Mouse (Mus musculus) A20 (cell line): ENCODE results near the gene D10Jhu81e.
A peak's percentile ranks its signal among the peaks of the same experiment; 100 is the strongest.

Experiments used
- DNase-seq: peaks from one replicate; pipeline ENCODE4 v3.0.0-alpha.2; 2011; ENCODE audit warnings: low read depth, low spot score

D10Jhu81e gene

DNA sequence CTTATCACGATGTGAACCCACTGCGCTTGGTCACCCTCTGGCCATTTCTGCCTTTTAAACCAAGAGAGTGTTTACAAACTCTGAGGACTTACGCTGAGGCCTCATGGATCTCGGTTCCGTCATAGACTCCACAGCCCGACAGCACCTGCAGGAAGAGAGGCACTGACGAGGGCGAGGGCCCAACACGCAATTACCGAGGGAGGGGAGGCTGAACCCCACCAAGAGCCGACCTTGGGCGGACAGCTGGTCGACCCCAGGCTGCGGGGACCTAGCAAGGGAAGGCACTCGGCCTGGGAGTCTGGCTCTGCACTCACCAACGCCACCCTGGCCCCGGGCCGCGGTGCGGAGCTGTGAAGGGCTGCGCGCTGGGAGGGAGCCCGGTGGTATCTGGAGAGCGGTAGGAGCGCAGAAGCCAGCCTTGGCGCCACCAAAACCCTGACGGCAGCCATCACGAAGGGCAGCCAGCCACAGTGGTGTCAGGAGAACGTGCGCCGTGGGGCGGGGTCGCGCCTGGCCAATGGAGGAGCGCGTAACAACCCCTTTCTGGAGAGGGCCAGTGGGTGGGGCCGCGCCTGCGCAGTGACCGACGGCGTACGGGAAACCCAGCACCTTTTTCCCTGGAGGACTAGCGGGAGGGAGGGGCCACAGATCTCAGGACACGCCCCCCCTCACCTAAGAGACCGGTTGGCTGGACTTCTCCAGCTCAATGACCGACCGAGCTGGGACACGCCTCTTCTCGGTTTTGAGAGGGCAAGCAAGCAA, at the start of gene D10Jhu81e:
TSS of gene D10Jhu81e (minus strand) at position 502 of the 762 bp plus-strand sequence.
- DNase-seq, result peak; percentile 99

DNA sequence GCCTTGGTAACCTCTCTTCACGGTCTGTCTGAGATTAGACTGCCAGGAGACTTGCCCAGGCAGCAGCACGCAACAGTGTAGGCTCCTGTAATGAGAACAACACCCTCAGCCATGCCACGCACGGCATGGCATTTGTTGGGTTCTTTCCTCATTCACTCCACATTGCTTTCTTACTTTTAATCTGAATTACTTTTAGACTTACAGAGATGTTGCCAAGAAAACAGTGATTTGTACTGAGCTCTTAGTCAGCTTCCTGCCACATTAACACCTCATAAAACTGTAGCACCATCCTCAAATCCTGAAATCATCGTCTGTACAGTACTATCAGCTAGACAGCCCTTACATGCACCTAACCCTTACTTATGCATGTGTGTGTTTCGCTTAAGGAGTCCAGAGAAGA, 49.0 kb upstream of the D10Jhu81e start:
- DNase-seq, result no peak

DNA sequence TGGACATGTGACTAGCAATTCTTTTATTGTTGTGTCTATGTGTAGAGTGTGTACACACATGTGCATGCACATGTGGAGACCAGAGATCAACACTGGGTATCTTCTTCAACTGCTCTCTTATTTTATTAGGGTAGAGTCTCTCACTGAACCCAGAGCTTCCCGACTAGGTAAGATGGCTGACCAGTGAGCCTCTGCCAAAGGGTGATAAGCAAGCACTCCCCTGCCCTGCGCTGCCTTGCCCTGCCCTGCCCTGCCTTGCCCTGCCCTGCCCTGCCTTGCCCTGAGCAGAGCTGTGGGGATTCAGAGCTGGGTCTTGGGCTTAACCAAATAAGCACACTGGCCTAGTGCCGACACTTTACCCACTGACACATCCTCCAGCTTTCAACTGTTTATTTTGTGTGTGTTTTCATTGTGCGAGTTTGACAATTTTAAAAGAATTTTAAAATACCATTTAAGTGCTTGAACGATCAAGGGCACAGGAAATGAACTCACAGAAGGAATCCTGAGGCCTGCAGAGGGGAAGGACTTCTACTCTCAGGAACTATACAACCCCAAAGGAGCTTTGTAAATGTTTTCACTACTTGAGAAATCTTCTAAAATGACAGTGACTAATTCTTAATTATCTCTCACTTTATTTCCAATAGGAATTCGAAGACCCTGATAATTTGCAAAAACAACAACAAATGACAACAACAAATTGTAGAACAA, 46.9 kb upstream of the D10Jhu81e start:
- no peak for DNase-seq

DNA sequence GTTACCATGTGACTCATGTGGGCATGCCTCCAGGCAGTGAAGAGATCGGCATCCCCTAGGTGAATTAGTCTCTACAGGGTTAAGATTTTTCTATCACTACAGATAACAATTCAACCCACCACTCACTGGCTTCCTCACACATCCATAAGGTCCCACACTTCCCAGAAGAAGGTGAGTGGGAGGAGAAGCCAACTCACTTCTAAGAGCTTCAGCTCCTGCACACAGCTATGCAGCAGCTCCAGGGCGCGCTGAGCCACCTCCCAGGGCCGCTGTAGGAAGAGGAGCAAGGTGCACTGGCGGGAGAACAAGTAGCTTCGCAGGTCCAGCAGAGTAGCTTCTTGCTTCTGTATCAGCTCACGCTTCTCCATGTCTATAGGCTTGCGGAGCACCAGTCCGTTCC, 44.8 kb upstream of the D10Jhu81e start:
- no peak for DNase-seq

DNA sequence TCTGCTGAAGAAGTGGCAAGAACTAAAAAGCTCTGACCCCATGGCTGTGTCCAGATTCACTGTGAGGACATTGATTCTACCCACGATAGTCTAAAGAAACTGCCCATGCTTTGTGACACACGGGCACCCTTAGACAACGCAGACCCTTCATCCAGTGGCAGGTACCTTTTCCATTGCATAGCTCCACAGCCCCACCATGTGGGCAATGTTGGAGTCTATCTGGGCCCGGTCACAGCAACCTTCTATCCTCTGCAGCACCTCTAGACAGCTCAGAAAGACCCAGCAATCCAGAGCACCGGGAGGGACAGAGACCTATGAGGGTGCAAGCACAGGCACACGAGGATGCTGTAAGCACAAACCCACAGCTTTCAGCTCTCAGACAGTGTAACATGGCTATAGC, 41.7 kb upstream of the D10Jhu81e start:
- DNase-seq, result peak; percentile 35

DNA sequence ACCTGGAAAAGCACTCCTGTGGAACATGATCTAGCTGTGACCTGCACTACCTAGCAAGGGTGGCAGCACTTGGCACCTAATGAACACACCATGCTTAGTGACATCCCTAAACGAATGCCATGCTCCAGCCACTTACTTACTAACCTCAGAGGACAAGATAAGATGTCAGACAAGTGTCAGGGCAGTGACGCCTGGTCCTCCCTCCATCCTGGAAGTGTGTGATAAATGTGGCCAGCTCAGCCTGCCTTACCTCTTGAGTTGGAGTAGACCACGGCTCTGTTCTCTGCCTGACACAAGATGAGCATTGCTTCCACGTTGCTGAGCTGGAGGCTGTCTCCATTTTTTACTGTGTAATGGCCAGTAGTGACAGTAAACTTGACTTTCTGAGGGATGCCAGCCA, 31.6 kb upstream of the D10Jhu81e start:
- no peak for DNase-seq

DNA sequence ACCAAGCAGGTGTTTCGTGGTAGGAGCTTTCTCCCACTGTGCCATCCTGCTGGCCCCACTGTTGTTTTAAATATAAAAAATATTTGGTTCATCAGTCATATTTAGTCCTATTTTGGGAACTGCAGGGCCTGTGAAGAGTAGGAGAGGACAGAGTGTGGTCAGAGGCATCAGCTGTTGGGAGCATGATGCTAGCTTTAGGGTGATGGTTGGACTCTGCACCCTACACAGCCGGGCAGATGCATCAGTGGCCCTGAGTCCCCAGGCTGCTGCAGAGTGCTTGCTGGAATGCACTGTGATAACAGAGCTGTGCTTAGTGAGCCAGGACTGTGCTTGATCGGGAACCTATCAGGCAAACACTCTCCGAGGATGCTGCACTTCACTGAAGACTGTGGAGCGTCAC, 23.4 kb upstream of the D10Jhu81e start:
- no peak for DNase-seq

DNA sequence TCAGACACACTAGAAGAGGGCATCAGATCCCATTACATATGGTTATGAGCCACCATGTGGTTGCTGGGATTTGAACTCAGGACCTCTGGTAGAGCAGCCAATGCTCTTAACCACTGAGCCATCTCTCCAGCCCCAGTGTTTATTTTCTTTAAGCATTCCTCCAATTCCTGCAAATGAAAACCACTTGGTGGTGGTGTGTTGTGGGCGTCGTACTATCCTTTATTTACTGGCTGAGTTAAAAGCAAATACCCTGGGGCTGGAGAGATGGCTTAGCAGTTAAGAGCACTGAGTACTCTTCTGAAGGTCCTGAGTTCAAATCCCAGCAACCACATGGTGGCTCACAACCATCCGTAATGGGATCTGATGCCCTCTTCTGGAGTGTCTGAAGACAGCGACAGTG, 16.5 kb upstream of the D10Jhu81e start:
- peak; percentile 16 for DNase-seq

DNA sequence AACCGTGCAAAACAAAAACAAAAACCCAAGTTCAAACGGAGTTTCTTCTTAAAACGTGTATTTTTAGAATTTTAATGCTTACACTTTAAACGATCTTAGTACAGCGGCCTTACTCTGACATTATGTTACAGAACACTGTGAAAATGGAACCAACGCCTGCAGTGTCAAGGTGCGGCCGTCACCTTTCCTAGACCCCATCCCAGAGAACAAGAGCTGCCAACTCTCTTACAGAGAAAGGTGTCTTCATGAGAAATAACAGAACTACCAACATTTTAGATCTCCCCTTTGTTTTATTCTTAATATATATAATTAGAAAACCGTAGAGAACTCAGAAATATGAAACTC, 15.8 kb upstream of the D10Jhu81e start:
- no peak for DNase-seq

DNA sequence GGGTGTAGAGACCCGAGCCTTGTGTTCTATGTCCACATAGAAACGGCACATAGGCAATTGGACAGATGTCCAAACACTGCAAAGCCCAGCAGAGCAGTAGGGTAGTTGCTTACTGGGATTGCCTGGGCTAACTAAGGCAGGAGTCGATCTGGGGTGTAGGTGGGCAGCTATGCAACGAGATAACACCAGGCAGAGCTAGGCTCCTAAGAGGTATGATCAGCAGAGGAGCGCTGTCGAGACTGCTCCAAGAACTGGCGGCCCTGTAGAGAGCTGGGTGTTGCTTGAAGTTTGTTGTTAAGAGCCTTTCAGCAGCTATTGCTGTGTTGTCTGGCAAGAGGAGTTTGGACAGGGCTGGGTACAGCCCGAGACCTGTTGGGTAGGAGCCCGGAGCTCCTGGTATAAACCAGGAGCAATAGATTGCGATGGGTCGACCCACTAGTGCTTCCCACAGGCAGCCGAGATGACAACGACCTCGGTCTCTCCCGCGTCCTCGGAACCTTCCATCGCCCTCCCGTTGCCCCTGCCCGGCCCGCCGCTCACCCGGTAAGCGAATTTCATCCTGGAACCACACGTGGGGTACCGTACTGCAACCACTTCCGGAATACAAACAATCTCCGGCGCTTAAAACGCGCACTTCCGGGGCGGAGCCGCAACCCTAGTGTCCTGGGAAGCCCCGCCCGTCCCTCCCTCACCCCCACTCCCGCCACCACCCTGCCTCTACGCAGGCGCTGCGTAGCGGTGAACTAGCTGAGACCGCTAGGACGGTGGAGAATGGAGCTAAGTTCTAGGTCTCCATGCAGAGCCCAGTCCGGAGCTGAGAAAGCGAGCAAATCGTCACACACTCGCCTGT, 15.2 kb upstream of the D10Jhu81e start, which contains the start of gene Pwp2:
TSS of gene Pwp2 (minus strand) at position 619 of the 850 bp plus-strand sequence.
- peak; percentile 96 for DNase-seq

DNA sequence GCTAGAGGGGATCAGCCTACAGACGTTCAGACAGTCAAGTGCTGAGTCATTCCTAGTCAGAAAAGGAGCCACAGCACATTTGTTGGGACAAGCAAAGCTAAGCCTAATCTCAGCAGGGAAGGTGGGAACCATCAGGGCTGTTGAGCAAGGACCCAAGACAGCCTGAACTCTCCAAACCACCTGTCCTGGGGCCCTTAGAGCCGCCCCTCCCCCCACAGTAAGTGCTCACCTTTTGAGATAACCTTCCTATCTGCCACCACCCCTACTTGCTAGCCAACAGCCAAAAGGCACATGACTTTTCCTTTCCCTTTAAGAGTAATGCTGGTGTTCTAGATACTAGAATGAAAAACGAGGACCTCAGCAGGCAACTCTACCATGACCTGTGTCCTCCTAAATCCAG, 14.0 kb upstream of the D10Jhu81e start:
- no peak for DNase-seq

DNA sequence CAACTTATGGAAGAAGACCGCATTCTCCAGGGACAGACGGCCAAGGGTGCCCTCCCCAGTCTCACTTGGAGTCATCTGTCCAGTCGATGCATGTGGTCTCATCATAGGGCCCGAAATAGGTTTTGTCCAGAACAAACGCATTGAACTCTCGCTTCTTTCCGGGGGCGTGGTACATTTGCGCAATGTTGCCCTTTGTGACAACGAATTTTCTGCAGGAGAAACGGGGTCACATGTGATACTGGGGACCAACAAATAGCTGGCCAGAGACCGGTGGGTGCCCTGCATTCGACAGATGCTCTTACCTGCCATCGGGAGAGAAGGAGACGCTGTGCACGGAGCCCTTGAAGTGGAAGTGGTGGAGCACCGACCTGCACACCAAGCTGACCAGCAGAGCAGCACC, 12.7 kb upstream of the D10Jhu81e start:
- no peak for DNase-seq

DNA sequence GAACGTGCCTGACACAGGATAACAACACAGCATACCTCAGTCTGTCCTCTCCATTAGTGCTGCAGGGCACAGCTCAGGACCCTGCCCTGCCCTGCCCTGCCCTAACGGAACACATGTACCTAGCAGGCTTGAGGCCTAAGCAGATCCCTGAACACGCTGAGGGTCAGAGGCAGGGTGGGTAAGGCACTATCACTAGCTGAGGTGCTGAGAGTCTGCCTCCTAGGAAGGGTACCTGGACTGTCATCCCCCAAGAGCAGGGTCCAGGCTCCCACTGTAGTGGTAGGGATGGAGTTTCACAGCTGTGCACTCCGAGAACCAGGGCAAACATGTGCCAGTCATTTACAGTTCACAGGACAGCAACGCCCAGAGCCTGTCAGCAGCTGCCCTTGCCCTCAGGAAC, 4.9 kb upstream of the D10Jhu81e start:
- DNase-seq, result no peak

DNA sequence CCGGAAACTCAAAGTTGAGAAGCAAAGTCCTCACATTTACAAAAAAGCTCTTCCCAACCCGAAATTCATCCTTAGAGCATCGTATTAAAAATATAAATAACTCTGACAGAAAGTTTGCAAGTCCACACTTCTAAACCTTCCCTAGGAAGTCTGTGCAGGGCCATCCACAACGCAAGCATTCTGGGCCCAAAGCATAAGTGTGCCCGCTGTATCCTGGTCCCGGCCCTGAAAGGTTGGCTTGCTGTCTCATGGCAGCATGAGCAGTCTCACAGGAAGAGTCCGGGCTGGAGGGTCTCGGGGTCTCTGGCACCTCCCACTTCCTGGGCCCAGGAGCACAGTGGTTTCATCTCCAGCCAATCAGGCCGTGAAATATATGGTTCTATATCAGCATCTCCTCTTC, 2.0 kb upstream of the D10Jhu81e start:
- DNase-seq, result no peak

DNA sequence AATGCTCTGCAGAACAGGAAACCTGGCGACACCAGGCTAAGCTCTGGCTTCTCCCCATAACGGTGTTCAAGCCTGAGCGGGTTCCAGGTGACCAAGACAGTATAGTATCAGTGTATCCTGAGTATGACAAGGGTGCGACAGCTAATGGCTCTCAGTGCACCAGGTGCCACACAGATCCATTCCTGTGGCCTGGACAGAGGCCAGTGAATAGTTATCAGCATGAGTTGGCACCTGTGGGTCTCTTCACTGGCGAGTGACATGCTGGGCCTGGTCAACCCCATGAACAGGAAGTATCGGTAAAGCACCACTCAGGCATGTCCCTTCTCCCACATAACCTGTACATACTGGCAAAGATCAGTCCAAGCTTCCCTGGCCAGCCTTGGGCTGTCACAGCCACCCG, 1.5 kb upstream of the D10Jhu81e start:
- peak; percentile 8 for DNase-seq

DNA sequence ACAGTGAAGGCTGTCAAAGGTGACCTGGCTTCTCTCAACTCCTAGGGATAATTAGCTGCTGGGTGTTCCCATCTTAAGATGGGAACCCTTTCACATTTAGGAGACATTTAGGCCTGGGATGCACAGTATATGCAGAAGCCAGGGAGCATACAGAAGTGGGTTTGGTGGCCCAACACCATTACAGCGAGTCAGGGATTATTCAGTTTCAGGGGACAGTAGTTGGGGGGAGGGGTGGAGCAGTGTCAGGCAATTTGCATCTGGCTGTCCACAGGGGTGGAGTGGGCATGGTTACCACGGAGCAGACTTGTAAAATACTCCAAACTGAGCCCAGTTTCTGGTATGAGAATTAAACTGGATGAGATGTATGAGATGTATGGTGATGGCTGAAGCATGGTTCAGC, 863 bp upstream of the D10Jhu81e start:
- peak; percentile 31 for DNase-seq

DNA sequence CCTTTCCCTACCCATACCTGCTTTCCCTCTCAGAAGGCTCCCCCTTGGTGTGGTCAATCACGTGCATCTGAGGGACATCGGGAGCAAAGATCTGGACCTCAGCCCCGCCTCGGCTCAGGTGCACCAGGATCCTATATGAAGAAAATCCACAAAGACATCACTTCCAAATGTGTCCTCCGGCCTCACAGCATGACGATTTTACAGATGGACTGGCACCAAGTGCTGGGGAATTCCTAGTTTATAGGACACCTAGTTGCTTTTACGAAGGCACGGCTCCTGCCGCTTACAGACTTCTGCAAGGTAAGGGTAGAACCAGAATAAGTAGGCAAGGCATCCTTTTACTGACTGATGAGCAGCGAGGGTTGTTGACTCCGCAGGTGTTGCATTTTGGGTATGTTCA, 790 bp downstream of the D10Jhu81e start:
- no peak for DNase-seq

DNA sequence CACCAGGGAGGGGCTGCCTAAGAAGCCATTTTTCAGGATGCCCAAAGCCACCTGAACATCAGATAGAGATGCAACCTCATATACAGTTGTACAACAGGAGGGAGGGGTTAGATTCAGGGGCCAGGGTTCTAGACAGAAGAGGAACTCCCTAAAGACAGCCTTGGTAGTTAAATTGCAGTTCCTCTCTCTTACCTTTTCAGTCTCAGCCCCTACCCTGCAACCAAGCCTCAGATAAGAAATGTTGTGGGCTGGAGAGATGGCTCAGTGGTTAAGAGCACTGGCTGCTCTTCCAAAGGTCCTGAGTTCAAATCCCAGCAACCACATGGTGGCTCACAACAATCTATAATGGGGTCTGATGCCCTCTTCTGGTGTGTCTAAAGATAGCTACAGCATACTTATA, 1.8 kb downstream of the D10Jhu81e start:
- no peak for DNase-seq

DNA sequence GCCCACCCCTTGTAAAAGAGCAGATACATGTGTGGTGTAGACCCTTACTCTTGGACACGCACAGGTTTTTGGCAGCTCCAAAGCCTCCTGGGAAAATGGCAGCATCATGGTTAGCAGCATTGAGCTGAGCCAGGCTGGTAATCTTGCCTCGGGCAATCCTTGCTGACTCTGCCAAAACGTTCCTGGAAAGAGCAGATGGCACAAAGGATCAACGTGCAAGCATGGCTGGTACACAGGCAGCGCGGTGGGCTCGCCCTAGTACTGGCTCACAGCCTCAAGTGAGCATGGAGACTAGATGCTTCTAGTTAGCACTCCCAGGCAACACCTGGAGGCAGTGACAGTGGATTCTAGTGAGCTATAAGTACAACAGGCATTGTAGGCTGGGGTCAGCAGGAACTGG, 2.2 kb downstream of the D10Jhu81e start:
- no peak for DNase-seq

DNA sequence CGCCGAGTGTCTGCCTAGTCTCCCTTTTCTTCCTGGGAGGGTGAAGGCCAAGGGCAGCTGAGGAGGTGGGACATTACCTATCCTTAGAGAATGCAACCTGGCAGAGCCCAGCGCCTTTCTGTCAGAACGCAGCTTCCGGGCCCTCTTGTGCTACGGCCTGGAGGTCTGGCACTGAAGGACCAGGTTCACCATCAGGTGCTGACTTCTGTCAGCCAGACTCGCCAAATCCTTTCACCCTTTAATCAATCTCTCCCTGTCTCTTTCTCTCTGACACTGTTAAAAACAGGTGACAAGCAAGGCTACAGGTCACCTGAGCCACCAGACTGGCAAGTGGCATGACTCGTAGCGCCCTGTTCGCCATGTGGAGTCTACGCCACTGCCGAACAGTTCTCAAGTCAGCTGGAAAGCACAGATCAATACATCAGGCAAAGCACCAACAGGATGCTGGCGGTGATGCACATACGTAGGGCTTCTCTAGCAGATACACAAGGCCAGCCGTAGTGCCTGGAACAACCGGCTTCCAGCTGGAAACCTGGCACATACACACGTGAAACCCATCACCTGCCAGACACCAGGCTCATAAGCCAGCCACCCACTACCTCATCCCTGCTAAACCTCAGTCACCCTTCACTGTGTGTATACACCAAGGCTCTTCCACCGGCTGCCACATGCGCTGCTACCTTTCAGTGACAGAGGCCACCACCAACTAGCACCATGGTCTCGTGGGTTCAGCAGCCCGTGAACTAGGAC, 4.2 kb downstream of the D10Jhu81e start:
- no peak for DNase-seq

DNA sequence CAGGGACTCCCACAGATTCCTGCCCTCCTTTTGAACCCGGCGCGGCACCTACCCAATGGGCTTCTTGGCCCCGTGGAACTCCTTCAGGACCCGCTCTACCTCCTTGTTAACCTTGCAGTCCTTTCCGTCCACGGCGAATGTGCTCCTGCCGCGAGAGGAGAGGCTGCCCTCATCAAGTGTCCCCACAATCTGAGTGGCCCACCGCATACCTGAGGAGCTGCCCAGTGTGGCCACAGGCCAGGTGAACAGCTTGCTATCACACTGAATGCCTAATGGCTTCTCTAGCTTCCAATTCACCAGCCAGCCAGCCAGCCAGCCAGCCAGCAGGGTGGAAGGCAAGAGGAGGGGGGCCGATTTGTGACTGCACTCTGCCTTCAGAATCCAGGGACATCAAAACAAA, 4.8 kb downstream of the D10Jhu81e start:
- DNase-seq, result no peak

DNA sequence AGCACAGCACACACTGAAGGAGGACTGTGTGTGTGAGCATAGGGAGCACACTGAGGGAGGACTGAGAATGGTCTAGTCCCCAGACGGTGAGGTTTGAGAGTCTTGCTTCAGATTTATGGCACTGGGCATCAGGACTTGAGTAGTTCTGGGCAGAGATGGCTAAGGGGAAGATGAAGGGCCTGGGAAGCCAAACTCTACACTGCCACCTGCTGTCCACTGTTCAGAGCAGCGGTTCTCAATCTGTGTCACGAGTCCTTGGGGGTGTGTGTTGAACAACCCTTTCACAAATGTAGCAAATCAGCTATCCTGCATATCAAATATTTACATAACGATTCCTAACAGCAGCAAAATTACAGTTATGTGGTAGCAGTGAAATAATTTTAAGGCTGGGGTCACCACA, 5.7 kb downstream of the D10Jhu81e start:
- DNase-seq, result peak; percentile 70
